Mouse (Mus musculus) megakaryocyte, embryonic 14.5 days (primary cell): ENCODE results near the gene Ndufv1.

Experiments used
- FLI1 ChIP-seq: IDR thresholded peaks from 2 replicates; pipeline ENCODE4 v1.6.1; 2012; ENCODE audit warnings: low read length, inconsistent platforms, mixed read lengths
- GATA1 ChIP-seq: IDR thresholded peaks from 3 replicates; pipeline ENCODE4 v1.6.1; 2012; ENCODE audit warnings: mixed read lengths, low read length, inconsistent platforms, borderline replicate concordance

- TF ChIP-seq GATA1 (no peak), FLI1 (no peak)
Observed at GRCm38 (mm10) chr19:4032668-4033067, 20.1 kb upstream of the Ndufv1 start.
